Mouse (Mus musculus) liver, adult 2 months (tissue): ENCODE data around the gene Galnt18.

Source experiments
- CTCF ChIP-seq: fragments of 200-500 bp; IDR thresholded peaks from 2 replicates; pipeline ENCODE4 v1.5.1; 2011; ENCODE audit warnings: low read depth, low read length, control low read depth
- POLR2A ChIP-seq: fragments of 200-500 bp; IDR thresholded peaks from 2 replicates; pipeline ENCODE4 v1.6.1; 2011; ENCODE audit warnings: low read length, control low read depth; ENCODE audit not compliant: insufficient read depth; ENCODE audit errors: extremely low read depth

- TF ChIP-seq CTCF (no peak), POLR2A (no peak)
Observed at GRCm38 (mm10) chr7:111509167-111509854, 270.5 kb downstream of the Galnt18 start.
